Mouse (Mus musculus) midbrain, embryonic 15.5 days (tissue): ENCODE measurements at regions not wholly inside any gene's neighbourhood (a gene's known extent, or its start where the extent isn't known, plus 50 kb on each side); places are given as distances from the start of the nearest gene placed in this dataset.

Experiments used
- ATAC-seq: fragments of 200-750 bp; cut with Nextera tagmentation; replicated peaks from 2 replicates; pipeline ENCODE4 v1.8.0; 2017; ENCODE audit warnings: moderate TSS enrichment
- H3K27ac ChIP-seq: fragments of 300-500 bp; sonication (generic); 2 replicates; pipeline ENCODE4 v1.5.1; 2015; ENCODE audit warnings: mild to moderate bottlenecking, inconsistent platforms
- H3K27me3 ChIP-seq: fragments of 300-500 bp; sonication (generic); replicated peaks from 2 replicates; pipeline ENCODE4 v1.6.1; 2015; ENCODE audit warnings: inconsistent platforms
- H3K36me3 ChIP-seq: fragments of 300-500 bp; sonication (generic); replicated peaks from 2 replicates; pipeline ENCODE4 v1.6.1; 2015; ENCODE audit warnings: inconsistent platforms
- H3K4me1 ChIP-seq: fragments of 300-500 bp; sonication (generic); 2 replicates; pipeline ENCODE4 v1.6.1; 2015; ENCODE audit warnings: inconsistent platforms
- H3K4me2 ChIP-seq: fragments of 300-500 bp; sonication (generic); 2 replicates; pipeline ENCODE4 v1.6.1; 2015; ENCODE audit warnings: inconsistent platforms, mild to moderate bottlenecking, moderate library complexity
- H3K4me3 ChIP-seq: fragments of 300-500 bp; sonication (generic); 2 replicates; pipeline ENCODE4 v1.5.1; 2015; ENCODE audit warnings: mild to moderate bottlenecking, inconsistent platforms
- H3K9ac ChIP-seq: fragments of 300-500 bp; sonication (generic); 2 replicates; pipeline ENCODE4 v1.6.1; 2015; ENCODE audit warnings: mild to moderate bottlenecking, inconsistent platforms
- H3K9me3 ChIP-seq: fragments of 300-500 bp; sonication (generic); 2 replicates; pipeline ENCODE4 v1.6.1; 2016; ENCODE audit warnings: inconsistent platforms
- WGBS: fragments of 180-500 bp; shearing (Covaris S2); methylation state at CpG from one replicate; pipeline ENCODE4 v1.1.7; 2015; ENCODE audit warnings: mixed read lengths; 5-methylcytosine and 5-hydroxymethylcytosine counted together

DNA sequence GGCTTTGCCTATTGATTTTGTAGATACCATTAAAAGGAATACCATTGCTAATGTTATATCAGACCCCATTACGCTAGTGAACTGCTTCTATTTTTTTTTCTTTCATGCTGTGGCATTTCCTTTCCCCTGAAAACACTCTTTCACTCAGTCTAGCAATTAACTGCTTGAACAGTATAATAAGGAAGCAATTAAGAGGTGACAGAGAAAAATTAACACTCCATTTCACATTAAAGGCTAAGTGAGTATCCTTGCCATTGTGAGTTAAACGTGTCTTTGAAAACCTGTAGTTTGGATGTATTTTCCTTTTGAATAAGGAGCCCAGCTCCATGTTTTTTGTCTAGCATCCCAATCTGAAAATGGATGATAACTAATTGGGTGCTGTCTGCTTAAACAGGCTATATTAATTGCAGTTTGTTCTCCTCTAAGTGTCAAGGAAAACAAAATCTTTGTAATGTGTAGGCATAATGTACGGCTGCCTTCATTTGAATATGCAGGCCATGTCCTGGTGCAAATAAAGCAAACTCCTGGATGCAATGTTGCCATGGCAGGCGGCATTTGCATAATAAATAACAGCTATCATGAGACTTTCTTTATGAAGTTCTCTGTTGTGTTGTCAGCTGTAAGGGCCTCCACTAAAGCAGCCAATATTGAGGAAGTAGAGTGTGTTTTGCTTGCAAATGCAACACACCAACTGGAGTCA, 423.3 kb downstream of the Zic3 start:
- WGBS: 59% methylated on average over 4 of the region's 4 CpGs
- H3K9me3 ChIP-seq: no peaks in the 10 kb centered on the region
- H3K4me2 ChIP-seq: no peak overlapping the region
- H3K9ac ChIP-seq: no peak overlapping the region
- H3K27me3 ChIP-seq: no peaks in the 10 kb centered on the region
- H3K27ac ChIP-seq: no peak overlapping the region
- no peak overlapping the region for H3K4me3 ChIP-seq
- no peaks in the 10 kb centered on the region for H3K4me1 ChIP-seq
- no peaks in the 10 kb centered on the region for H3K36me3 ChIP-seq
- no peak; the same call in 1 of the 2 replicates for ATAC-seq

GRCm38 (mm10) chrX:58447605-58448004, 425.1 kb downstream of the Zic3 start:
- H3K4me3 ChIP-seq: no peak overlapping the region
- H3K9ac ChIP-seq: no peak overlapping the region
- H3K4me1 ChIP-seq: no peaks in the 10 kb centered on the region
- no peak for ATAC-seq
- 64% methylated on average over 6 of the region's 6 CpGs for WGBS
- no peaks in the 10 kb centered on the region for H3K9me3 ChIP-seq
- H3K27ac ChIP-seq: no peak overlapping the region
- H3K27me3 ChIP-seq: no peaks in the 10 kb centered on the region
- no peaks in the 10 kb centered on the region for H3K36me3 ChIP-seq
- H3K4me2 ChIP-seq: no peak overlapping the region

GRCm38 (mm10) chrX:58469683-58470082, 439.5 kb upstream of the 4930550L24Rik start:
- no peak overlapping the region for H3K4me3 ChIP-seq
- 0 out of 2 replicates have a peak, but pooled peaks cover 3% of the 10 kb centered on the region for H3K4me1 ChIP-seq
- H3K27me3 ChIP-seq: no peaks in the 10 kb centered on the region
- H3K36me3 ChIP-seq: no peaks in the 10 kb centered on the region
- H3K4me2 ChIP-seq: peak overlapping the region; percentile 26
- no peaks in the 10 kb centered on the region for H3K9me3 ChIP-seq
- H3K27ac ChIP-seq: no peak overlapping the region; the same call in 1 of the 2 replicates
- peak; percentile 92 for ATAC-seq
- H3K9ac ChIP-seq: no peak overlapping the region
- 46% methylated on average over 6 of the region's 6 CpGs for WGBS

- H3K27ac ChIP-seq: no peak overlapping the region
- H3K27me3 ChIP-seq: no peaks in the 10 kb centered on the region
- H3K4me3 ChIP-seq: no peak overlapping the region
- ATAC-seq: no peak
- H3K4me2 ChIP-seq: no peak overlapping the region
- WGBS: 33% methylated on average over 1 of the region's 1 CpGs
- no peaks in the 10 kb centered on the region for H3K36me3 ChIP-seq
- H3K9ac ChIP-seq: no peak overlapping the region
- no peaks in the 10 kb centered on the region for H3K9me3 ChIP-seq
- H3K4me1 ChIP-seq: 0 out of 2 replicates have a peak, but pooled peaks cover 3% of the 10 kb centered on the region
Measured at GRCm38 (mm10) chrX:58470986-58471385, 438.2 kb upstream of the 4930550L24Rik start.

DNA sequence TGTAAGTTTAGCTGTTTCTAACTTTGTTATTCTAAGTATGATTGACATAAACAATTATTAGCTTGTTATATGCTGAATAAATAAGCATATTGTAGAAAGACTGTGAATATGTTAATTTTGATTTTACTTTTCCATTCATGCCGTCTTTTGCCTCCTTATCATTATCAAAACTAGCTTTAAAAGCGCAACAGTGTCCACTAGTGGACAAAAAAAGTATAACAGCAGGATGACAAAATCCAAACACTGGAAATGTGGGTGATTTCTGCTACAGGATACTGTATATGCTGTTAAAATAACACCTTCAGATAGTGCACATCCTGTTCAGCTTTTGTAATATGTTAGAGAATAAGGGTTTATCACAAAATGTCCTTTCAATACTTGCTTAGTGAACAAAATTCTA, 418.3 kb upstream of the 4930550L24Rik start:
- no peak overlapping the region for H3K27ac ChIP-seq
- 18% methylated on average over 2 of the region's 2 CpGs for WGBS
- H3K4me3 ChIP-seq: no peak overlapping the region
- no peaks in the 10 kb centered on the region for H3K36me3 ChIP-seq
- no peak overlapping the region for H3K4me2 ChIP-seq
- H3K4me1 ChIP-seq: no peaks in the 10 kb centered on the region
- H3K27me3 ChIP-seq: no peaks in the 10 kb centered on the region
- ATAC-seq: no peak
- H3K9ac ChIP-seq: no peak overlapping the region
- H3K9me3 ChIP-seq: no peaks in the 10 kb centered on the region

DNA sequence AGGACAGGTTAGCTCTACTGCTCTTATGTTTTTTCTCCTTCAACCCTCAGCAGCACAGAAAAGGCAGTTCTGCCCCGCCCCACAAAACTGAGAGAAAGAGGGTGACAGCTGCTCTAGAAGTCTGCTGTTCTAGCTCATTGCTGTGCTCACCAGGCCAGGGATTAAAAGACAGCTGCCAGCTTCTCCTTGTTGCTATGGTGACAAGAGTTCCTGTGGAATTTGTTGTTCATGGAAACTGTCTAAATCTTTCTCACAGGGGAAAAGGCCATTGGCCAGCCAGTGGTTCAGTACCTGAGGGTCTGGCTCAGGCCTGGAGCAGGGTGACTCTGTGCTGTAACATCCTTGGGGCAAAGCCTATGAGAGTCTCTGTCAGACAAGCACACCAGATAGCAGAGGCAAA, 405.6 kb upstream of the 4930550L24Rik start:
- Histone ChIP-seq H3K9ac (no peak overlapping the region), H3K27ac (no peak overlapping the region), H3K4me3 (no peak overlapping the region), H3K27me3 (no peaks in the 10 kb centered on the region), H3K4me1 (no peaks in the 10 kb centered on the region), H3K9me3 (no peaks in the 10 kb centered on the region), H3K36me3 (no peaks in the 10 kb centered on the region), H3K4me2 (no peak overlapping the region)
- WGBS: 38% methylated on average over 1 of the region's 1 CpGs
- peak; percentile 75 for ATAC-seq

DNA sequence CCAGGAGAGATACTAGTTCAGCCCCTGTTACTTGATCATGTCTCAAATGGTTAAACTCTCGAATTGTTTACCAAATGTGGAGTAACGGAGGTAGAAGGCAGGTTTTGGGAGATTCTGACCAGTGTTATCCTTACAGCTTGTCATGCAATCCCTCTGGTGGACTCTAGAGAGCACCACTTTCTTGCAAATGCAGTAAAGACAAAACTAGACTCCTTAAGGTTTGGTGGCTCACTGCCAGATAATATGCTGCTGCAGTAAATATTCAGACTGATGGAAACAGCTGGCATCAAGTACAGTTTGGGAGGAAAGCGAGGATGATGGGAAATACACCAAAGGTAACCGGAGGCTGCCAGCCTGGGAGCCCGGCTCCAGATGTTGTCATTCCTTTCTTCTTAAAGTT, 394.2 kb upstream of the 4930550L24Rik start:
- Histone ChIP-seq H3K4me1 (no peaks in the 10 kb centered on the region), H3K9ac (no peak overlapping the region), H3K9me3 (no peaks in the 10 kb centered on the region), H3K36me3 (no peaks in the 10 kb centered on the region), H3K4me2 (no peak overlapping the region), H3K4me3 (no peak overlapping the region), H3K27ac (no peak overlapping the region), H3K27me3 (no peaks in the 10 kb centered on the region)
- ATAC-seq: no peak
- WGBS: 63% methylated on average over 5 of the region's 5 CpGs
